Mouse (Mus musculus) inflammation-experienced regulatory T-cells, adult 6 months (primary cell): ENCODE data around the gene Gm20388. TPM values are rescaled to one million over a fixed set of nuclear protein-coding genes. Genes with fewer than 3 reads are reported as not detected.
"Not testable (repeated sequence)": the region's sequence is repeated elsewhere in the genome, so short reads cannot be mapped to it uniquely, and the experiment has no call there.

Experiments used
- ATAC-seq: one replicate; pipeline ENCODE4 v1.8.0; 2017
- polyA plus RNA-seq, 3 experiments: library from polyadenylated mRNA; unstranded; fragments of 100-300 nt; shearing (Covaris generic); gene quantifications; one replicate each; pipeline ENCODE4 v1.2.1; 2017

Gene Gm20388
- polyA plus RNA-seq, 3 experiments from 2014 or later = 10.8 to 14.1 (median 11.8) TPM

- no peak for ATAC-seq
Observed at GRCm38 (mm10) chr8:122629388-122629787, 2718.7 kb downstream of the Gm20388 start.

GRCm38 (mm10) chr8:122630696-122631095, 2720.1 kb downstream of the Gm20388 start:
- no peak for ATAC-seq

- ATAC-seq = not testable (repeated sequence)
Observed at GRCm38 (mm10) chr8:122632134-122632533, 2721.5 kb downstream of the Gm20388 start.

- ATAC-seq = no peak
Observed at GRCm38 (mm10) chr8:122633205-122633604, 2722.6 kb downstream of the Gm20388 start.

- ATAC-seq = no peak
Observed at GRCm38 (mm10) chr8:122635878-122636802, 2725.5 kb downstream of the Gm20388 start.

GRCm38 (mm10) chr8:122636803-122637175, 2726.1 kb downstream of the Gm20388 start:
- ATAC-seq = no peak

GRCm38 (mm10) chr8:122637230-122637629, 2726.6 kb downstream of the Gm20388 start:
- ATAC-seq = no peak

GRCm38 (mm10) chr8:122638601-122639000, 2728.0 kb downstream of the Gm20388 start:
- ATAC-seq = no peak

- no peak for ATAC-seq
Observed at GRCm38 (mm10) chr8:122639521-122640248, 2729.0 kb downstream of the Gm20388 start.

- ATAC-seq = no peak
Observed at GRCm38 (mm10) chr8:122640825-122641224, 2730.2 kb downstream of the Gm20388 start.

- no peak for ATAC-seq
Observed at GRCm38 (mm10) chr8:122641406-122641805, 2730.8 kb downstream of the Gm20388 start.

GRCm38 (mm10) chr8:122642071-122642470, 2731.4 kb downstream of the Gm20388 start:
- ATAC-seq = no peak

- ATAC-seq = no peak
Observed at GRCm38 (mm10) chr8:122644175-122644954, 2733.7 kb downstream of the Gm20388 start.

GRCm38 (mm10) chr8:122646337-122646736, 2735.7 kb downstream of the Gm20388 start:
- no peak for ATAC-seq

- no peak for ATAC-seq
Observed at GRCm38 (mm10) chr8:122648192-122648970, 2737.7 kb downstream of the Gm20388 start.

- no peak for ATAC-seq
Observed at GRCm38 (mm10) chr8:122651326-122651921, 2740.8 kb downstream of the Gm20388 start.

GRCm38 (mm10) chr8:122652643-122653042, 2742.0 kb downstream of the Gm20388 start:
- ATAC-seq = no peak

GRCm38 (mm10) chr8:122654768-122655167, 2744.1 kb downstream of the Gm20388 start:
- ATAC-seq = no peak

GRCm38 (mm10) chr8:122656056-122656999, 2745.7 kb downstream of the Gm20388 start:
- no peak for ATAC-seq

GRCm38 (mm10) chr8:122658149-122658806, 2747.6 kb downstream of the Gm20388 start:
- ATAC-seq = no peak
